Mouse (Mus musculus) ES-E14 (cell line): ENCODE results near the gene Gm28308.

Source experiments
- CHD2 ChIP-seq: IDR thresholded peaks from 2 replicates; pipeline ENCODE4 v1.6.1; 2014; ENCODE audit warnings: mild to moderate bottlenecking, low read depth, low read length, inconsistent platforms
- ZNF384 ChIP-seq: IDR thresholded peaks from 2 replicates; pipeline ENCODE4 v1.6.1; 2012; ENCODE audit warnings: low read depth, low read length, inconsistent platforms

DNA sequence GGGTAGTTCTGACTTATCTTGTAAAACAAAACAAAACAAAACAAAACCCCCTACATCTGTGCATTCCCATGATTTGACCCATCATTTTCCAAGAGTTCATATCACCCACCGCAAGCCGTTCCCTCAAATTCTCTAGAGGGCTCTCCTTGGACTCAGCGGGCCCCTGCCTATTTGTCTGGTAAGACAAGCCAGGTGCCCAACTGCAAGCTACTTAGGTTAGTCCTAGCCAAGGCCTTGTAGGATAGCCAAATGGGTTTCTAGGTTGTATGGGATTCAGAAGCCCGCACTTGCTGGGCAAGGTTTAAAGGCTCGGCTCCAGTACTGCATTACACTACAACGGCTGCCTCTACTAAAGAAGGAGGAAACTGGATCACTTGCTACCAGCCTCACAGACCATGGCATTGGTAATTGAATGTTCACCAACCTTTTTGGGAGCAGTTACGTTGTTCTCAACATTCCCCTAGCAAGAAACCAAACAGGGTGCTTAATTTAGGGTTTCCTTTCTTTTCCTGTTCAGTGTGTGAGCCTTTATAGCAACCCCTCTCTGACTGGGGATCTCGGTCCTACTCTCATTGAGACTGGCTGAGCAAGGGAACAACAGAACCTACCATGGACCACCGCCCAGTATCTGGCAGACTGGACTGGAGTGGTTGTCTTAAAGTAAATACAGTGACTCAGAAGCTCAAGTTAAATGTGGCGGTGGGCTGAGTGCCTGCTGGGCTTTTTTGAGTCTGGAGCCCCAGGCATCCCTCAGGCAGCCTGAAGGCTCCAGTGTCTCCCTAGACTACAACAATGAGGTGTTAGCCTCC lies 24.4 kb upstream of the Gm28308 start:
- TF ChIP-seq CHD2 (no peak), ZNF384 (no peak)
